Mouse (Mus musculus): ENCODE measurements at regions not wholly inside any gene's neighbourhood (a gene's known extent, or its start where the extent isn't known, plus 50 kb on each side); places are given as distances from the start of the nearest gene placed in this dataset.

GRCm38 (mm10) chr6:51641965-51642364, 118.3 kb downstream of the Snx10 start:
- no peak for DNase-seq (ENCODE audit: low spot score)

GRCm38 (mm10) chr6:51648813-51649212, 125.1 kb downstream of the Snx10 start:
- no peak for DNase-seq (ENCODE audit: low spot score)

DNA sequence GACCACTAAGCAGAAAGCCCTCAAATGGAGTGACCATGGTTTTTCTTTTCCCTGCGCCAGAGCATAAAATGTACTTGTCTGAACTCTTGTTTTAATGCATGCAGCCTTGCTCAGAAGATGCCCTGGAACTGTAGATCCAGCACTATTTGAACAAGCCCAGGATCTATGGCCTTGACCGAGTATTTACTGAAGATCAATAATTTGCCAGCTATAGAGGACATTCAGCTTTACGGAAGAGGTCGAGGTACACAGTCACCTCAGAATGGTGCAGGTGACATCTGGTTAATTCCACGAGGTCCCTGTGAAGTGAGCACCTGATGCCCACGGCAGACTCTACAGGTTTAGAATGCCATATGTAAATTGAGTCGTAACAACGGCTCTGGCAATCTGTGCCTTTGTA, 130.1 kb downstream of the Snx10 start:
- DNase-seq (ENCODE audit: low spot score): no peak

GRCm38 (mm10) chr6:51654991-51655390, 131.3 kb downstream of the Snx10 start:
- no peak for DNase-seq (ENCODE audit: low spot score)

DNA sequence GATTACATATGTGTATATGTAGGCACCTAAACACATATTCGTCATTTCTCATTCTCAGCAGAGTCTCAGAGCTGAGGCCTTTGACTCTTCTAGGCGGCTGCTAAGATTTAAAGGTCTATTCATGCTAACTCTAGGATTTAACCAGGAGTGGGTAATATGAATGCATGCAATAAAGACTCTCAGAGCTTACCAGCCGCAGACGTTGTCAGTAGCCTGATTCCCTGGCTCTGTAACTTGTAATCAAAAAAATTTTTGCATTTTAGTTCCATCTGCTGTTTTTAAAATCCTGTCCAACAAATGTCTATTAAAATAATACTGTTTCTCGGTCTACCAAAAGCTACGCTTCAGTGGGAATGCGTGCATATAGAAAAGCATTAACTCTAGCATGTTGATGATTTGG, 132.4 kb downstream of the Snx10 start:
- no peak for DNase-seq (ENCODE audit: low spot score)

GRCm38 (mm10) chr6:51656883-51657640, 133.4 kb downstream of the Snx10 start:
- no peak for DNase-seq (ENCODE audit: low spot score)

DNA sequence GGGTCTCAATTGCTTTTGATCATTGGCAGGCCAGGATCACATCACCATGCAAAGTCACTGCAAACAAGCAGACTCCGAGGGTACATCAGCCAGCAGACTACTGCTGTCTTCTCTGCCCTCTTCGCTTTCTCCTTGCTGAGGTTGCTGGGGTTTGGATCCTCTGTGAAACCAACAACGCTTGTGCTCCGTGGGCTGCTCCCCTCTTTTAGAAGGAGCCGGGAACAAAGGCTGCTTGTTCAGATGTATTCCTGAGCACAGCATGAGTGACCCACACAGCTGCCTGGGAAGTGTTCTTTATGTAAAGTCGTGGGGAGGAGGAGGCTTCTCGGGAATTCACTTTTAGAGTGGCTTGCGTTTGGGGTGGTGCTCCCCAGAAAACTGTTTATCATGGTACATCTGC, 134.7 kb downstream of the Snx10 start:
- DNase-seq (ENCODE audit: low spot score): no peak

GRCm38 (mm10) chr6:51663178-51663577, 139.5 kb downstream of the Snx10 start:
- no peak for DNase-seq (ENCODE audit: low spot score)

GRCm38 (mm10) chr6:51664049-51664448, 140.3 kb downstream of the Snx10 start:
- DNase-seq (ENCODE audit: low spot score): no peak

DNA sequence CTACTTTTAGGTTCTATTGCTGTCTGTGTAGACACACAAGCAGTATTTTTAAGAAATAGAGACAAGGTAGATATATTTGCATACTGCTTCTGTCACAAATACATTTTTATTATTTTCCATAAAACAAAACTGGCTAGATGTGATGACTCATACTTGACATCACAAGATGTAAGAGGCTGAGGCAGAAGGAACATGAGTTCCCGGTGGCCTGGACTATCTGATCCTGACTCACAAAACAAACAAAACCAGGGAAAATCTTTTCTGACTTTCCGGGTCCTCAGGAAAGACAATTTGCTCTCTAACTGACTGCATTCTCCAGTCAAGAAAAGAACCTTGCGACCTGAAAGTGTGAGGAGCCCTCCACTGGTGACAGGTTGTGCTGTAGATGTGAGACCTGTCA, 143.3 kb downstream of the Snx10 start:
- no peak for DNase-seq (ENCODE audit: low spot score)

DNA sequence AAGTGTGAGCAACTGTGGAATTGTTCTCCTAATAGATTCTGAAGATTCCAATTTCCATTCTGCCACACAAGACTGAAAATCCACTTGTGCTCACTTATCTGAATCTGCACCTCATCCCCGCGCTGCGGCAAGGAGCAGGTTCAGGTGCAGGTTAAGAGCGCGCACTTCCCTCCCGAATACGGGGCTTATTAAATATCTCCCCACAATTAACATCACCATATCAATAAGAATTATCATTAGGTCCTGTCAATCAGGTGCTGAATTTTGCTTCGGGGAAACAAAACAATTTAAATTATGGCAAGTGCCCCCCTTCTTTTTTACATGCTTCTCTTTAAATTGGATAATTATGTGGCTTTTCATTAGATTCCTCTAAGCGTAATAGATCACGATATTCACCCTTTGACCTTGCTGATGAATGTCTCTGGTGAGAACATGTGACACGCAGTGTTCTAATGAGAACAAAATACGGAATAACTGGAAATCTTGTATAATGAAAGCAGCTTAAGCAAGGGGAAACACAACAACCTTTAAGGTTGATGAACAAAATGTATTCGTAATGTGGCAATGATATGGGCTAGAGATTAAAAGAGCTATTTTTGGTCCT, 151.7 kb downstream of the Snx10 start:
- no peak for DNase-seq (ENCODE audit: low spot score)

GRCm38 (mm10) chr6:51677162-51677996, 153.7 kb downstream of the Snx10 start:
- no peak for DNase-seq (ENCODE audit: low spot score)

GRCm38 (mm10) chr6:51678743-51679142, 155.0 kb downstream of the Snx10 start:
- DNase-seq (ENCODE audit: low spot score): no peak

DNA sequence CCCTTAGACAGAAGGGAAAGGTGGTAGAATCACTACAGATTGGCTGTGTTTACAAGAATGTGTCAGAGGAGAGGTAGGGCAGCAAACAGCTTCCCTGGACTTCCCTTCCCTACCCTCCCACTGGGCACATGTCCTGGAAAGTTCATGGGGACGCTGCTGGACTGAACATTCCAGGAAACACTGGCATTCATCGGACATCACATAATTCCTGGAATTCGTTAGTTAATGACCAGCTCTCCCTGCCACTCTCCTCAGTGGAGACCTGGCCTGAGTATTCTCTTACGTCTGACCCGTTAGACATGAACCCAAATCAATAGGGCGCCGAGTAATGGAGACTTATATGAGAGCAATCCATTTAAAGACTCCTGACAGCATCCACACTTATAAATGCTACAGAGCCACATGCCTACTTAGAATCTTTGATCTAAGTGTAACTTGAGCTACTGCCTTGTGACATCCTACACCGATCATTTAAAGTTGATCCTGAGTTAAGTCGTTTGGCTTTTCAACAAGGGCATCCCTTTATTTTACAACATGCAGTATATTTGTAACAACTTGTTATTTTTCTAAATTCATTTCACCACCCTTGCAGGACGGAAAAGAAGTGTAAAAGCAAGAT, 156.6 kb downstream of the Snx10 start:
- no peak for DNase-seq (ENCODE audit: low spot score)

GRCm38 (mm10) chr6:51683131-51683530, 159.4 kb downstream of the Snx10 start:
- no peak for DNase-seq (ENCODE audit: low spot score)

GRCm38 (mm10) chr6:51685651-51686287, 162.1 kb downstream of the Snx10 start:
- no peak for DNase-seq (ENCODE audit: low spot score)

GRCm38 (mm10) chr6:51690795-51691563, 167.3 kb downstream of the Snx10 start:
- DNase-seq (ENCODE audit: low spot score): peak; percentile 46

GRCm38 (mm10) chr6:51693984-51694383, 170.3 kb downstream of the Snx10 start:
- DNase-seq (ENCODE audit: low spot score): no peak

GRCm38 (mm10) chr6:51696396-51696795, 172.7 kb downstream of the Snx10 start:
- DNase-seq (ENCODE audit: low spot score): no peak

DNA sequence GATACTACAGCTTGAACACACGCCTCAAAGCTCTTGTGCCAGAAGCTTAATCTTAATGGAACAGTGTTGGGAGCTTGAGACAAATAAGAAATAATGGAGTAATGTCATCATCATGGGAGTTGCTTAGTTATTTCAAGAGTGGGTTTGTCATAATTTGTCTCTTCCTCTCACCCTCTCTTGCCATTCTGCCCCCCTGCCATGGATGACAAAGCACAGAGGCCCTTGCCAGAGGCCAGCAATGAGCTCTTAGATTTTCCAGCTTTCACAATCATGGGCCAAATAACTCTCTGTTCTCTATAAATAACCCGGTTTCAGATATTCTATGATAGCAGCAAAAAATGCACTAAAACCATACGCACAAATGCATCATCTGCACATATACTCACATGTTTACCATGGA, 174.1 kb downstream of the Snx10 start:
- DNase-seq (ENCODE audit: low spot score): no peak

DNA sequence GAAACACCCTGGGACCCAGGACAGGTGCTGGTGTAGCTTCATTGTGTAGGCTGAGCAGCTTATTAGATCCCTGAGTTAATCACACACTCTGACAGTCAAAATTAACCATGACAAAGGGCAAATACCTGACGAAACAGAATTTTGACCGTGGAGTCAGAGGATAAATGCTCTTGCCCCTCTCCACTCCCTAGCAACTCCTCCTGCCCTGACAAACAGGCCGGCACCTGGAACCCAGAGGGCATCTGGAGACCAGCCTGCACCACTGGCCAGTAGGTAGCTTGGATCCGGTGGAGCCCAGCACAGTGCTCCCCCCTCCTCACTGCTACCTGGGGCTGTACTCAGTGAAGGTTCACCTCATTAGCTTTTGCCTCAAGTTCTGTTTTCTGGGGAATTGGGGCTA, 174.5 kb downstream of the Snx10 start:
- no peak for DNase-seq (ENCODE audit: low spot score)
